Mouse (Mus musculus): ENCODE data around the gene Synpo2l. TPM values are rescaled to one million over a fixed set of nuclear protein-coding genes. Genes with fewer than 3 reads are reported as not detected.

The Synpo2l gene
- polyA plus RNA-seq, 1 experiment from 2014 or later: 11.7 TPM

DNA sequence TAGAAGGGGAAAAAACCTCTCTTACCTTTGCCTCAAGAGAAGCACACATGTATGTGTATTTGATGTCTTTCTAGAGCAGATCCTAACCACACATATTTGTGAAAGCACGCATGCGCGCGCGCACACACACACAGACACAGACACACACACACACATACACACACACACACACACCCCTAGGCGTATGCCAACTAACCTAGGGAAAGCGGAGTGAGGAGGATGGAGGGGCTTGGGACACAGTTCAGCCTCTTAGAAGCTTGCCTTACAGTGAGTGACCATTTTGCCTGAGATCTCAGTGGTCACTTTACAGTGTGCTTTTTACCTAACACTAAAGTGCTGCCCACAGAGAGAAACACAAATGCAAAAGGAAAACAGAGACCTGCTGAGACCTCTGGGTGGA, 8.5 kb downstream of the Synpo2l start:
- 96% methylated on average over 7 of the region's 7 CpGs for WGBS
- ATAC-seq (ENCODE audit: insufficient number of reproducible peaks, insufficient read depth, low FRiP score, low TSS enrichment, low read depth): no peak

DNA sequence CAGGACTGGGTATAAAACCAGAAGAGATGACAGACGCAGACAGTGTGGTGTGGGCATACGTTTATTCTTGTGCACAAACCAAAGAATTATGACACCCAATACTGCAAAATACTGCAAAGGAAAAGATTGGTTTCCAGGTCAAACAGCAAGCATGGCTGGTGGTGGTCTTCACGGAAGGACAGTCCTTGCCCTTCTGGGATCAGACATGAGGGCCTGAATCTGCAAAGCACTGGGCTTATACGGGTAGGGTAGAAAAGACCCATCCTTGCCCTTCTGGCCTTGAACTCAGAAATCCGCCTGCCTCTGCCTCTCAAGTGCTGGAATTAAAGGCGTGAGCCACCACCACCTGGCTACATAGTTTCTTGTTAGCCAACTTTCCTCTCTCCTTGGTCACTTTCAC, 9.3 kb downstream of the Synpo2l start:
- H3K27ac ChIP-seq: no peak overlapping the region
- H3K4me1 ChIP-seq (replicated peaks): peaks cover 20% of the 10 kb centered on the region
- H3K4me2 ChIP-seq: no peak overlapping the region
- H3K9ac ChIP-seq (replicated peaks): no peak overlapping the region
- no peak for ATAC-seq (ENCODE audit: insufficient number of reproducible peaks, insufficient read depth, low FRiP score, low TSS enrichment, low read depth)
- no peaks in the 10 kb centered on the region for H3K9me3 ChIP-seq
- no peak overlapping the region for H3K4me3 ChIP-seq (replicated peaks)
- H3K36me3 ChIP-seq: no peaks in the 10 kb centered on the region
- WGBS: 83% methylated on average over 6 of the region's 6 CpGs
- peaks cover 13% of the 10 kb centered on the region for H3K27me3 ChIP-seq

More for the DNA sequence above, 8.5 kb downstream of the Synpo2l start:
- Histone ChIP-seq H3K4me2 (no peak overlapping the region), H3K9me3 (no peaks in the 10 kb centered on the region), H3K27me3 (peaks cover 13% of the 10 kb centered on the region), H3K36me3 (no peaks in the 10 kb centered on the region), H3K4me1 (replicated peaks) (peaks cover 27% of the 10 kb centered on the region), H3K9ac (replicated peaks) (no peak overlapping the region), H3K4me3 (replicated peaks) (no peak overlapping the region), H3K27ac (no peak overlapping the region)

DNA sequence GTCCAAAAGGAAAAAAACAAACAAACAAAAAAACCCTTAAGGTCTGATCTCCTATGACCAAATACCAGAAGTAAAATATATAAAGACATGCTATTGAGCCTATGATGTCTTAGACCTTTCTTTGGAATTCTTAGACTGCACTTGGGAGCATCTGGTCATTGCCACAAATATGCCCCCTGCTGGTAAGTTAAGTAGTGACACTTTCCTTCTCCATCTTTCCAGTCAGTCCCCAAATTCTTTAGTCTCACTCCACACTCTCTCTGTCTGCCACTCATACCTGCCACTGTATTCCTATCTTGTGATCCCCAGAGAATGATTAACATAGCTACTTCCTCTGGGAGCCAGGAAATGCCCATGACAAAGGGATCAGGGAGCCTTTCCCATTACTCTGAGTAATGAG, 9.8 kb downstream of the Synpo2l start:
- no peak overlapping the region for H3K27ac ChIP-seq
- H3K4me2 ChIP-seq: no peak overlapping the region
- H3K9me3 ChIP-seq: no peaks in the 10 kb centered on the region
- H3K27me3 ChIP-seq: peaks cover 9% of the 10 kb centered on the region
- no peaks in the 10 kb centered on the region for H3K36me3 ChIP-seq
- ATAC-seq (ENCODE audit: insufficient number of reproducible peaks, insufficient read depth, low FRiP score, low TSS enrichment, low read depth): no peak
- no peak overlapping the region for H3K4me3 ChIP-seq (replicated peaks)
- H3K9ac ChIP-seq (replicated peaks): no peak overlapping the region
- H3K4me1 ChIP-seq (replicated peaks): peaks cover 20% of the 10 kb centered on the region

DNA sequence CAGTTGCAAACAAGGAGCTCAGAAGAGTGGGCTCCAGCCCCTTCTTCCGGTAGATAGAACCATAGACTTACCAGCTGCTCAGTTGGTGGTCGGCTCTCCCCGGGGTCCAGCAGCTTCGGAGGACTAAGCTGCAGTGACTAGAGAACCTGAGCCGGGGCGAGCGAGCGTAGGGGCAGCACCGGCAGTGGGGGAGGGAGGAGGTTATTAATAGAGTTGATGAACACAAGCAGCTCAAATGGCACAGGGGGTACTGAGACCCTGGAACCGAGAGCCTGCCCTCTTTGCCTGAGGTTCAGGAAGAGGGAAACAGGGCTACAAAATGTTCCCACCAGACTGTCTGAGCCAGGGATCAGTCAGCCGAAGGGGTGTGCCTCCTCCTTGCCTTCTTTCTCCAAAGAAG, 11.8 kb downstream of the Synpo2l start, which contains the start of gene Myoz1:
TSS of gene Myoz1 (minus strand) at position 180 of the 400 bp plus-strand sequence.
- no peak within 1 kb of the TSS for H3K4me2 ChIP-seq

DNA sequence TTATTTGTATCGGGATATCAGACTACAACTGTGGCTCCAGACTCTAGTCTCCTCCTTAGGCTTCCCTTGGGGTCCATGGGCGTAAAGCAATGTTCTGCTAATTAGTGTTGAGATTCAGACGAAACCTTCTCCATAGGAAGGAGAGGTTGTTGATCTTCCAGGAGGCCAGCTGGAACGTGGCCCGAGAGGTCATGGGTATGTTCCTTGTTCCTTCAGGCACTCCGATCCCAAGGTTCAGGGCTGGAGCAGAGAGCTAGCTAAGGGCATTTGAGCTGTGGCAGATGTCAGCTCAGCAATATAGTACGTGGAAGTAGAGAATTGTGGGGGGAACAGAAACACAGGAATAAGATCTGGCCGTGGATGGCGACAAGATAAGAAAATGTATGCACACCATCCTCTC, 12.4 kb downstream of the Synpo2l start:
- Histone ChIP-seq H3K4me1 (replicated peaks) (peaks cover 5% of the 10 kb centered on the region; the same call in 1 of the 2 replicates), H3K27ac (no peak overlapping the region), H3K27me3 (no peaks in the 10 kb centered on the region), H3K9me3 (no peaks in the 10 kb centered on the region), H3K4me3 (replicated peaks) (no peak overlapping the region), H3K9ac (replicated peaks) (no peak overlapping the region), H3K36me3 (no peaks in the 10 kb centered on the region), H3K4me2 (no peak overlapping the region)
- 74% methylated on average over 9 of the region's 9 CpGs for WGBS
- ATAC-seq (ENCODE audit: insufficient number of reproducible peaks, insufficient read depth, low FRiP score, low TSS enrichment, low read depth): no peak

More for the DNA sequence above, 11.8 kb downstream of the Synpo2l start, which contains the start of gene Myoz1:
- no peaks in the 10 kb centered on the region for H3K36me3 ChIP-seq
- H3K9ac ChIP-seq (replicated peaks): no peak within 1 kb of the TSS; the same call in 1 of the 2 replicates
- 40% methylated on average over 11 of the region's 11 CpGs for WGBS
- no peaks in the 10 kb centered on the region for H3K27me3 ChIP-seq
- ATAC-seq (ENCODE audit: insufficient number of reproducible peaks, insufficient read depth, low FRiP score, low TSS enrichment, low read depth): no peak
- no peak within 1 kb of the TSS for H3K27ac ChIP-seq
- no peaks in the 10 kb centered on the region for H3K9me3 ChIP-seq
- H3K4me1 ChIP-seq (replicated peaks): peaks cover 6% of the 10 kb centered on the region
- no peak within 1 kb of the TSS for H3K4me3 ChIP-seq (replicated peaks)

DNA sequence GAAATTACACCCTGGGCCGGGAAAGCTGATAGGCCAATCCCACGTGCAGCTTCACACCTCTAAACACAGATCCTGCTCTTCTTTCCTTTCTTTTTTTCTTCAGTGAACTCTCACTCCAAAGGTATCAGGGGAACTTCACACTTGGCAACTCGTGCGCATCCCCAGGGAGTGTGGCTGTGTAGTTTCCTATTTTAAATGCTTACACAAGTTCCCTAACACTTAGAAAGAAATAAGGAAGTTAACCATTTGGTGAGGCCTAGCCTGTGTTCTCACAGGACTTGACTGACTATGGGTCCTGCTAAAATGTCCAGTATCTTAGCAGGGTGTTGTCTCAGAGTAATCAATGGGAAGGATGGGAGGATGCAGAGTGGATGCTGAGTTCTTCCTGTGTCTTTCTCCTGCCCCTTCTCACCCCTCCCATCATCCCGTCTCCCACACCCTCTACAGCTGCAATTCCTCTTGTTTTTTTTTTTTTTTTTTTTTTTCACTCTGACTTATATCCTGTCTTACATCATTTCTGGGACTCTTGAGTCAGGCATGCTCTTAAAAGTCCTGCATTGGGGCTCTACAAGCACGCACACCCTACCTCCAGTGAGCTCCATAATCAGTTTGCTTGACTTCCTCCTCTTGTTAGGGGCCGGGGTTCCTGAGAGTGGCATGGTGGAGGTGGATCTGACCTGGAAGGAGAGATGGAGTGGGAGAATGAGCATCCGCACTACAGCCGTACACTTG, 13.3 kb downstream of the Synpo2l start:
- Histone ChIP-seq H3K4me3 (replicated peaks) (no peak overlapping the region), H3K27me3 (no peaks in the 10 kb centered on the region), H3K4me1 (replicated peaks) (no peaks in the 10 kb centered on the region), H3K9ac (replicated peaks) (no peak overlapping the region; the same call in 1 of the 2 replicates), H3K27ac (no peak overlapping the region), H3K9me3 (no peaks in the 10 kb centered on the region), H3K4me2 (no peak overlapping the region), H3K36me3 (no peaks in the 10 kb centered on the region)
- 77% methylated on average over 9 of the region's 9 CpGs for WGBS
- ATAC-seq (ENCODE audit: insufficient number of reproducible peaks, insufficient read depth, low FRiP score, low TSS enrichment, low read depth): no peak

DNA sequence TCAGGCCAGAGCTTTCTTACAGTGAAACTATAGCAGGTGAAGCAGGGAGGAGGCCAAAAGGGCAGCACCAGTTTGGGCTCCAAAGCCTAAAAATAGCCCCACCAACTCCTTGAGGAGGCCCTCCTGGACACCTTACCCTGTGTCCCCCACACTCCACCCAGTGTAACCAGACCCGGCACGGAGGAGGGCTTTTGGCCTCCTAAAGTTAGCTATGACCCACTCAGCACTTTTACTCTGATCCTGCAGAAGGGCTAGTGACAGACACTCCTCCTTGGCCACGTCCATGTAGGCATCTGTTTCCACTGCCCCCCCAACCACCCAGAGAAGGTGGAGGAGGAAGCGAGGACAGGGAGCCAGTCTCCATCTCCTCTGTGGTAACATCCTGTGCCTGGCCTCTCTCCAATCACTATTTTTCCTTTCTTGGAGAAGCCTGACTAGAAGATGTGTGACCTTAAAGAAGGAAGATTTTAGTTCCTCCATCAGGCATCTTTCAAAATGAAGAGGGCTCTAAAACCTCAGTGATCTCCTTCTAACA, 16.4 kb downstream of the Synpo2l start:
- H3K4me2 ChIP-seq: no peak overlapping the region
- H3K27me3 ChIP-seq: no peaks in the 10 kb centered on the region
- no peak for ATAC-seq (ENCODE audit: insufficient number of reproducible peaks, insufficient read depth, low FRiP score, low TSS enrichment, low read depth)
- H3K4me1 ChIP-seq (replicated peaks): no peaks in the 10 kb centered on the region
- H3K4me3 ChIP-seq (replicated peaks): no peak overlapping the region
- H3K27ac ChIP-seq: no peak overlapping the region
- H3K9me3 ChIP-seq: no peaks in the 10 kb centered on the region
- WGBS: 63% methylated on average over 4 of the region's 4 CpGs
- H3K36me3 ChIP-seq: no peaks in the 10 kb centered on the region
- H3K9ac ChIP-seq (replicated peaks): no peak overlapping the region

DNA sequence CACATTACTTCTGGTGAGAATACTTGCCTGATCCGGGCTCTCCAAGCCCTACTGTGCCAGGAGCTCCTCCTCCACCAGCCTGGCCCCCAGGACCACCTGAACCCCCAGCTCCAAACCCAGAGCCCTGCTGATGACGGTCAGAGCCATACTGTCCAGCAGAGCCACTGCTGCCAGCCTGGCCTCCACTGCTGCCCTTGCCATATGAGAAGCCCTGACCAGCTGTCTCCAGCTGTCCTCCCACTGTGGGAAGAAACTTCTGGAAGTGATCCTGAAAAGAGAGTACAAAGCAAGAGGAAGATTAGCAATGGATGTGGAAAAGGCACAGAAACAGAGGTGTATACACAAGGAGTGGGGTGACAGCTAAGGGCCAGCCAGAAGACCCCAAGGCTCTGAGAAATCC, 17.2 kb downstream of the Synpo2l start:
- 79% methylated on average over 2 of the region's 2 CpGs for WGBS
- no peaks in the 10 kb centered on the region for H3K9me3 ChIP-seq
- H3K4me2 ChIP-seq: no peak overlapping the region
- H3K4me3 ChIP-seq (replicated peaks): no peak overlapping the region
- H3K27me3 ChIP-seq: no peaks in the 10 kb centered on the region
- no peak overlapping the region for H3K9ac ChIP-seq (replicated peaks)
- ATAC-seq (ENCODE audit: insufficient number of reproducible peaks, insufficient read depth, low FRiP score, low TSS enrichment, low read depth): no peak
- H3K27ac ChIP-seq: no peak overlapping the region
- H3K4me1 ChIP-seq (replicated peaks): no peaks in the 10 kb centered on the region
- no peaks in the 10 kb centered on the region for H3K36me3 ChIP-seq

DNA sequence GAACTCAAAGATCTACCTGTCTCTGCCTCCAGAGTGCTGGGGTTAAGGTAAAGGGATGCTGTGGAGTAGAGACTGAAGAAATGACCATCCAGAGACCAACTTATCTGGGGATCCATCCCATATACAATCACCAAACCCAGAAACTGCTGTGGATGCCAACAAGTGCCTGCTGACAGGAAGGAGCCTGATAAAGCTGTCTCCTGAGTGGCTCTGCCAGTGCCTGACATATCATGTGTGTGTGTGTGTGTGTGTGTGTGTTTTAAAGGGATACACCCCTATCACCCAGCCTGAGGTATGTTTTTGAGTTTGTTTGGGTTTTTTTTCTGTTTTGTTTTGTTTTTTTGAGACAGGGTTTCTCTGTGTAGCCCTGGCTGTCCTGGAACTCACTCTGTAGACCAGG, 21.8 kb downstream of the Synpo2l start:
- H3K27me3 ChIP-seq: no peaks in the 10 kb centered on the region
- no peak overlapping the region for H3K4me2 ChIP-seq
- no peaks in the 10 kb centered on the region for H3K36me3 ChIP-seq
- no peak overlapping the region for H3K27ac ChIP-seq
- no peaks in the 10 kb centered on the region for H3K9me3 ChIP-seq
- H3K9ac ChIP-seq (replicated peaks): no peak overlapping the region
- no peak overlapping the region for H3K4me3 ChIP-seq (replicated peaks)
- no peak for ATAC-seq (ENCODE audit: insufficient number of reproducible peaks, insufficient read depth, low FRiP score, low TSS enrichment, low read depth)
- H3K4me1 ChIP-seq (replicated peaks): peaks cover 8% of the 10 kb centered on the region; the same call in 1 of the 2 replicates

DNA sequence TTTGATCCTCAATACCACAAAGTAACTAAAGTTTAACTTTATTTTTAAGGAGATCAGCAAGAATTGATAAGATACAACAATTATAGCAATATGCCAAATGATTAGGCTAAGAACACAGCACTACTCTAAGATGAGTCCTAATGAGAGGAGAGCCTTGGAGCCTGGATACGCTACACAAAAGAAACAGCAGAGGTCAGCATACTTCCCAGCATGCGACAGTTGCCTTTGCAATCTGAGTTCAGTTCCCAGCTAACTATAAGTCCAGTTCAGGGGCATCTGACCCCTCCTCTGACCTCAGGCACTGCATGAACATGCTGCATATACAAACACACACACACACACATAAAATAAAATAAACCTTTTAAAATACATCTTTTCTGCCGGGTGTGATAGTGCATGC, 22.6 kb downstream of the Synpo2l start:
- Histone ChIP-seq H3K27ac (no peak overlapping the region), H3K4me3 (replicated peaks) (no peak overlapping the region), H3K4me1 (replicated peaks) (peaks cover 8% of the 10 kb centered on the region; the same call in 1 of the 2 replicates), H3K36me3 (no peaks in the 10 kb centered on the region), H3K9ac (replicated peaks) (no peak overlapping the region), H3K4me2 (no peak overlapping the region), H3K9me3 (no peaks in the 10 kb centered on the region), H3K27me3 (no peaks in the 10 kb centered on the region)
- WGBS: 38% methylated on average over 3 of the region's 3 CpGs
- ATAC-seq (ENCODE audit: insufficient number of reproducible peaks, insufficient read depth, low FRiP score, low TSS enrichment, low read depth): no peak

DNA sequence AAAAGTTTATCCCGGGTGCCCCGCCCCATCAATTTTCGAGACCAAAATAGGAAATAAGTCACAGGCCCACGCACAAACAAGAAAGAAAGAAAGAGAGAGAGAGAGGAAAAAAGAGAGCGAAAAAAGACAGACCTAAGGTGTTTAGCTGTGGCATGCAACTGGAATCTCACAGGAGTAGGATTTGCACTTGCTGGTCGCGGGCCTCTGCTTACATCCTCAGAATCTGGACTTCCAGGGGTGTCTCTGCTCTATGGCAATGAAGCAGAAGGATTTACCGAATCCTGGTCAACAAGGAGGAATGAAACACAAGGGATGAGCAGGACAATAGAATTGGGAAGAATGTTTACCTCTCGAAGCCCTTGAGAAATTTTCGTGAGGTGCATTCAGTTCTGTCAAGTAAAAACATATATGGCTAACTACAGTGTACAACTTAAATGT, 26.7 kb downstream of the Synpo2l start:
- 21% methylated on average over 10 of the region's 10 CpGs for WGBS
- Histone ChIP-seq H3K27ac (peak overlapping the region; percentile 93), H3K9me3 (no peaks in the 10 kb centered on the region), H3K4me3 (replicated peaks) (peak overlapping the region; percentile 81), H3K9ac (replicated peaks) (peak overlapping the region; percentile 90), H3K36me3 (no peaks in the 10 kb centered on the region), H3K4me1 (replicated peaks) (peaks cover 12% of the 10 kb centered on the region), H3K4me2 (peak overlapping the region; percentile 74), H3K27me3 (no peaks in the 10 kb centered on the region)
- no peak for ATAC-seq (ENCODE audit: insufficient number of reproducible peaks, insufficient read depth, low FRiP score, low TSS enrichment, low read depth)

Measured in limb, embryonic 12.5 days (tissue).